ENCODE assay signal across 28 mouse cellular contexts in genomic region chr7:112405578-112405977, GRCm38 (mm10). TPM values are rescaled to one million over a fixed set of nuclear protein-coding genes. Genes with fewer than 3 reads are reported as not detected.
A peak's percentile ranks its signal among the peaks of the same experiment; 100 is the strongest.
DNase-seq lines count a peak whose midpoint lies in the region; ATAC-seq lines count a peak whose summit lies in the region.
"Had no signal": no experiment of that assay in that cellular context is flagged by ENCODE, and none has a peak within 500 bp of the region (broad histone marks: within the 10 kb centered on the region; RNA-seq: fewer than 3 reads in every experiment).

No protein-coding gene starts in this region.

- H3K9ac ChIP-seq in kidney, embryonic 16.5 days (replicated peaks; ENCODE audit: low read length), result no peak overlapping the region
- H3K9ac ChIP-seq in midbrain, embryonic 14.5 days (replicated peaks; ENCODE audit: low read length), result no peak overlapping the region
- H3K9ac ChIP-seq: embryonic facial prominence, embryonic 15.5 days; intestine, embryonic 15.5 days; liver, embryonic 13.5 days; midbrain, embryonic 12.5 days had no signal

- 0 out of 2 replicates have a peak, but pooled peaks have one; percentile 13 for ATAC-seq in frontal cortex, adult (ENCODE audit: low TSS enrichment)
- ATAC-seq in kidney, embryonic 16.5 days (ENCODE audit: low FRiP score, low TSS enrichment), result no peak
- no peak for ATAC-seq in midbrain, embryonic 14.5 days (ENCODE audit: low FRiP score, low TSS enrichment)
- ATAC-seq: activated CD4-positive, CD25-positive, alpha-beta regulatory T cell, adult 4 months; hindbrain, embryonic 16.5 days; intestine, embryonic 15.5 days had no signal

- DNase-seq in frontal cortex, postnatal 36 days (ENCODE audit: low spot score in 2 of 2), result no peak
- DNase-seq in kidney, adult 9 months, result no peak
- peak; percentile 67 for DNase-seq in brain, adult 2 months (ENCODE audit: low read depth, low spot score)
- peak; percentile 24 to 33 for DNase-seq in layer of hippocampus, adult 8-10 months (ENCODE audit: low spot score in 2 of 2)
- DNase-seq in limb, embryonic 10.5 days (ENCODE audit: low spot score), result no peak
- no peak for DNase-seq in midbrain, embryonic 14.5 days
- DNase-seq: adrenal gland, postnatal 10 days; B cell, adult 2 months; cerebellum, adult 9-11 months; gastrocnemius, postnatal 36 days; heart, postnatal 10 days; liver, embryonic 13.5 days; lung, adult 2 months; right cerebral cortex, postnatal 25 days; spleen, adult 18-20 months had no signal

- no peaks in the 10 kb centered on the region for H3K9me3 ChIP-seq in kidney, embryonic 16.5 days (ENCODE audit: low read length)
- no peaks in the 10 kb centered on the region for H3K9me3 ChIP-seq in limb, embryonic 10.5 days (replicated peaks)
- H3K9me3 ChIP-seq in midbrain, embryonic 14.5 days (ENCODE audit: control insufficient read depth, low read length), result no peaks in the 10 kb centered on the region
- H3K9me3 ChIP-seq: embryonic facial prominence, embryonic 15.5 days; hindbrain, embryonic 10.5 days; intestine, embryonic 15.5 days; liver, embryonic 13.5 days; midbrain, embryonic 12.5 days had no signal

- WGBS in kidney, embryonic 16.5 days, result 53% methylated on average over 8 of the region's 8 CpGs
- WGBS in limb, embryonic 10.5 days, result 93% methylated on average over 8 of the region's 8 CpGs
- WGBS in midbrain, embryonic 14.5 days, result 89% methylated on average over 8 of the region's 8 CpGs

- no peaks in the 10 kb centered on the region for H3K36me3 ChIP-seq in kidney, embryonic 16.5 days (ENCODE audit: insufficient read depth, low read length)
- H3K36me3 ChIP-seq in limb, embryonic 10.5 days, result no peaks in the 10 kb centered on the region
- no peaks in the 10 kb centered on the region for H3K36me3 ChIP-seq in midbrain, embryonic 14.5 days (ENCODE audit: control insufficient read depth, insufficient read depth, low read length)
- H3K36me3 ChIP-seq: embryonic facial prominence, embryonic 15.5 days; hindbrain, embryonic 10.5 days; intestine, embryonic 15.5 days; liver, embryonic 13.5 days; midbrain, embryonic 12.5 days had no signal

- no peak overlapping the region for H3K4me3 ChIP-seq in kidney, embryonic 16.5 days (ENCODE audit: low read length)
- no peak overlapping the region for H3K4me3 ChIP-seq in limb, embryonic 10.5 days
- no peak overlapping the region for H3K4me3 ChIP-seq in midbrain, embryonic 14.5 days (replicated peaks; ENCODE audit: low read depth, low read length)
- H3K4me3 ChIP-seq: embryonic facial prominence, embryonic 15.5 days; hindbrain, embryonic 10.5 days; intestine, embryonic 15.5 days; liver, embryonic 13.5 days; midbrain, embryonic 12.5 days had no signal

- H3K4me1 ChIP-seq in kidney, embryonic 16.5 days (ENCODE audit: insufficient read depth, low read length), result peaks cover 24% of the 10 kb centered on the region
- peaks cover 14% of the 10 kb centered on the region for H3K4me1 ChIP-seq in limb, embryonic 10.5 days
- H3K4me1 ChIP-seq in midbrain, embryonic 14.5 days (ENCODE audit: control insufficient read depth, insufficient read depth, low read length), result peaks cover 6% of the 10 kb centered on the region
- H3K4me1 ChIP-seq: intestine, embryonic 15.5 days; liver, embryonic 13.5 days had no signal

- H3K4me2 ChIP-seq in kidney, embryonic 16.5 days (replicated peaks; ENCODE audit: low read depth, low read length), result 0 out of 2 replicates have a peak overlapping the region, but pooled peaks have one; percentile 17
- H3K4me2 ChIP-seq in midbrain, embryonic 14.5 days (ENCODE audit: low read length), result no peak overlapping the region
- H3K4me2 ChIP-seq: embryonic facial prominence, embryonic 15.5 days; heart, embryonic 11.5 days; intestine, embryonic 15.5 days; liver, embryonic 13.5 days; midbrain, embryonic 12.5 days had no signal

- H3K27me3 ChIP-seq in kidney, embryonic 16.5 days (ENCODE audit: insufficient read depth, low read length), result no peaks in the 10 kb centered on the region
- no peaks in the 10 kb centered on the region for H3K27me3 ChIP-seq in limb, embryonic 10.5 days (ENCODE audit: low read depth, poor library complexity, severe bottlenecking)
- no peaks in the 10 kb centered on the region for H3K27me3 ChIP-seq in midbrain, embryonic 14.5 days (ENCODE audit: control insufficient read depth, insufficient read depth, low read length)
- H3K27me3 ChIP-seq: embryonic facial prominence, embryonic 15.5 days; intestine, embryonic 15.5 days; liver, embryonic 13.5 days; midbrain, embryonic 12.5 days had no signal

- H3K27ac ChIP-seq in kidney, embryonic 16.5 days (ENCODE audit: low read length), result 0 out of 2 replicates have a peak overlapping the region, but pooled peaks have one; percentile 6
- H3K27ac ChIP-seq in limb, embryonic 10.5 days, result no peak overlapping the region
- no peak overlapping the region for H3K27ac ChIP-seq in midbrain, embryonic 14.5 days (replicated peaks; ENCODE audit: low read depth, low read length)
- H3K27ac ChIP-seq: embryonic facial prominence, embryonic 15.5 days; hindbrain, embryonic 10.5 days; intestine, embryonic 15.5 days; kidney, postnatal 0 days; liver, embryonic 13.5 days; midbrain, embryonic 12.5 days had no signal

RNA-seq across cellular contexts. Expression of gene Parva, which starts 21.7 kb away (rescaled TPM):
- polyA plus RNA-seq in kidney, embryonic 16.5 days (2015; fragmentation: Nextera tagmentation; extraction: Ambion mirVana), result 120 and 126 TPM in 2 replicates
- total RNA-seq in layer of hippocampus, adult 8-10 months (2022), result 10 to 100 TPM; 46.5 to 50.9 (median 50.4) TPM
- polyA plus RNA-seq in limb, embryonic 10.5 days (2016; fragmentation: Nextera tagmentation; extraction: Ambion mirVana), result 49.6 and 64.3 TPM in 2 replicates
- polyA plus RNA-seq in midbrain, embryonic 14.5 days (2014; fragmentation: Nextera tagmentation; extraction: Ambion mirVana), result 16.5 and 24.6 TPM in 2 replicates
- total RNA-seq: common myeloid progenitor, adult 5-6 weeks; megakaryocyte, adult 5-6 weeks; MEL had no signal
- polyA plus RNA-seq: activated CD4-positive, CD25-positive, alpha-beta regulatory T cell, adult 4 months had no signal

Comparison
In these comparisons a context has a peak if more than half of its experiments do, and no peak if none do; other contexts are left out.
1. DNase-seq: peak in brain, adult 2 months (single experiment) and layer of hippocampus, adult 8-10 months (2 of 2); none in frontal cortex, postnatal 36 days (0 of 2), kidney, adult 9 months (single experiment), limb, embryonic 10.5 days (single experiment) and midbrain, embryonic 14.5 days (single experiment).